Mouse (Mus musculus): ENCODE results near the gene Fbxo33.

Fbxo33 gene

DNA sequence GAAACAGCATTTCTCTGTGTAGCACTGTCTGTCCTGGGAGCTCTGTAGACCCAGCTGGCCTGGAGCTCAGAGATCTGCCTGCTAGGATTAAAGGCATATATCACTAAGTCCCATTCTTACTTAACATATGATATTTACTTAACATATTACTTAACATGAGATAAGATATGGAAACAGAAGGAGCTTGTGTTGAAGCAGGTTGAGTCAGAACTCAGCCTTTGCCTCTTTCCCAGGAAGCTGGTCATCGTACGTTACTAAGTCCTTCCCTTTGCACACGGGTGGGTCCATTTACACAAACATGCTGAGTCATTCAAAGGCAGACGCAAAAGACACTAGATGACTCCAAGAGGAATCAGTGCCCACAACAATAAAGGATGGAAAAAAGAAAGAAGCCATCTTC lies 20.8 kb downstream of the Fbxo33 start:
- DNase-seq (ENCODE audit: low spot score) = no peak

DNA sequence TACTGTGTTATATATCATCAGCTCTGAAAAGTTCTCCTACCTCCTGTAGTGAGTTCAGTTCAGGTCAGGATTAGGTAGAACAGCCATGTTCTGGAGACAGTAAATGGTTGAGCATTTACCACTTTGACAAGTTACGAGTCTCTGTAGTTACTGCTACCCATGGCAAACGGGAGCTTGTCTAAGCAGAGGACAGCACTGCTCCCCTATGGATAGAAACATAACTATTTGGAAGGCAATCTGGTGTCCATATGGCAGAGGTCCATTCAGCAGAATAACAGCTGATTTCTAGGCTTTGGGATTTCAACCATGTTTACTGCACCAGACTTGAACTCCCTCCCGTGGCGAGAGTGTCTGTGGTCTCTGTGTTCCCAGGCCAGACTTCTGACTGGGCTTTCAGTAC lies 23.6 kb downstream of the Fbxo33 start:
- no peak for DNase-seq (ENCODE audit: low spot score)

GRCm38 (mm10) chr12:59195065-59195464 lies 24.5 kb downstream of the Fbxo33 start:
- DNase-seq (ENCODE audit: low spot score) = peak; percentile 72

DNA sequence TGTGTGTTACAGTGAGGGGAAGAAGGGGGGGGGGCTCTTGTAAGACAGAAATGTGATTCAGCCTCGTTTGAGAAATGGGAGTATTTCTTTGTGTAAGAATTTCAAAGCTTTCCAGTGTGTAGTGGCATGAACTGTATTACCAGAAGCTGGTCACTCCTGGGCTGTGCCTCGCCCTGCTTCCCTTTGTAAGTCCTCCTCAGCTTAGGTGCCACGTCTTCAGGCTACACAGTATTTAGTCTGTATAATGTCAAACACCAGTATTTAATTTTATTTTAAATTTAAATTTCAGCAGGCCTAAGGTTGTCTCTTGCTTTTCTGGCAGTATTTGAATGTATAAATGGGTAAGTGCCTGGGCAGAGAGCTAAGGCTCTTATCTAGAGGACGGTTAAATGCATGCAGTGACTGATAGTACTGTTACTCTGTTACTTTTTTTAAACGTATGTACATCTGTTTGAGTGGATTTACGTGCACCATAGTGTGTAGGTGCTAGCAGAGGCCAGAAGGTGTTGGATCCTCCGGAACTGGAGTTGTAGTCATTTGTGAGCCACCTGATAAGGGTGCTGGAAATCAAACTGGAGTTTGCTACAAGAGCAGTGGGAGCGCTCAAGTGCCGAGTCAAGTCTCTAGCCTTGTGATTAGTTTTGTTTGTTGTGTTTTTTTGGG lies 25.1 kb downstream of the Fbxo33 start:
- DNase-seq (ENCODE audit: low spot score) = peak; percentile 65

- no peak for DNase-seq (ENCODE audit: low spot score)
Measured at GRCm38 (mm10) chr12:59193637-59194036, 25.9 kb downstream of the Fbxo33 start.

- no peak for DNase-seq (ENCODE audit: low spot score)
Measured at GRCm38 (mm10) chr12:59188086-59188682, 31.3 kb downstream of the Fbxo33 start.

DNA sequence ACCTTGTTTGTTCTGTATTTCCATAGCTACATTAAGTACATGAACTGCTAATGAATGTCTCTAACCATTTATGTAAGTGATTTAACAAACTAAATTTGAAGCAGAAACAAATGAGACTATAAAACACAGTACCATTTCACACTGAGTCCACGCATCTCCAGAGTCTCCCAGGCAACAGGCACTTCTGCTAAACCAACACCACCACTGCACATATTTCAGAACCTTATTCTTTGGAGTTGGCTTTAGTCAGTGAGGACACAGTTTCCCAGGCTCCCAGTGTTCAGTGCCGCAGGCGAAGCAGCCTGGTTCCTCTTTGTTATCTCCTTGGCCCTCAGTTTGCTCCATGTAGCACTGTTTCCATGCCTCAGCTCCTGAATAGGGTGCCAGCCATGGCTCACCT lies 41.7 kb downstream of the Fbxo33 start:
- DNase-seq (ENCODE audit: low spot score) = no peak

GRCm38 (mm10) chr12:59169935-59170334 lies 49.6 kb downstream of the Fbxo33 start:
- DNase-seq (ENCODE audit: low spot score) = no peak

DNA sequence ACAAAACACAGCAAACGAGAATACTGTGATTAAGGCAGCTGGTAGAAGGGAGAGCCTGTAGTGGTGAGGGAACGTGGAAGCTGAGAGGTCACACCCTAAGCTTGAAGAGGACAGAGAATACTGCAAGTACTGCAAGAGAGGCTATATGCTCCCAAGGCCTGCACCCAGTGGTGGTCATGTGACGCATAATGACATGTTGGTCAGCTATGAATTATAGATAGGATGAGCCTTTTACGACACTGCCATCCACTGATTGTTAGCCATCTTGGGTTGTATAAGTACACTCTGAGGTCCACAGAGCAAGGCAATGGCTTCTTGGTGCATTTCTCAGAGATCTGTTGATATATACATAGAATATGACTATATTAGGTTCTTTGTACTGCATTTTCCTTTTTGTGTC lies 53.0 kb downstream of the Fbxo33 start:
- DNase-seq (ENCODE audit: low spot score) = no peak

DNA sequence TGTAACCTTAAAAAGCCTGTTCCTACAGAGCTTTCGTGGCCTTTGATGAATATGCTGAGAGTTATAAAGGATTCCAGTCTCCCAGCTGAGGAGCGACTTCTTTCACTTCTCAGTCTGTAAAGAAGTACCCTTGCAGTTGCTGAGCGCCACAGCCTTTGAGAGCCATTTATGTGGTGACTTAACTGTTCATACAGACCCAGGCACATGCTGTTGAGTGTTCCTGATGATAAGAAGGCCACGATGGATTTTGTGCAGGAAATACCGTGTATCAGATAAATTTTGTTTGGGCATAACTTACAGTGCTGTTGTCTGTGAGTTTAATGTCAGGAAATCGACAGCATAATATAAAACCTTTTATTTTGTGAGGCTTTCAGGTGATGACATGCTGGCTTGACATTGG lies 55.0 kb downstream of the Fbxo33 start:
- no peak for DNase-seq (ENCODE audit: low spot score)

DNA sequence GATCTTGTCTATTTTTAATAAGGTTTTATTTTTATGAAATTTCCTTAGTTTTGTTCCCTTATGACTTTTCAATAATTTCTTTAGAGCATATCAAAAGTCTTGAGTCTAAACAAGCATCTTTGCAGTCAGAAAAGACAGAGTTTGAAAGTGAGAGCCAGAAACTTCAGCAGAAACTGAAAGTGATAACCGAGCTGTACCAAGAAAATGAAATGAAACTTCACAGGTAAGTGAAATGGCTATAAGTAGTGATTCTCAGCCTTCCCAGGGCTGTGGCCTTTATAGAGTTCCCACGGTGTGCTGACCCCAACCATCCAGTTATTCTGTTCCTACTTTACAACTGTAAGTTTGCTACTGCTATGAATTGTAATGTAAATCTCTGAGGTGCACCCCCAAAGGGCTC lies 56.7 kb downstream of the Fbxo33 start:
- DNase-seq (ENCODE audit: low spot score) = no peak

DNA sequence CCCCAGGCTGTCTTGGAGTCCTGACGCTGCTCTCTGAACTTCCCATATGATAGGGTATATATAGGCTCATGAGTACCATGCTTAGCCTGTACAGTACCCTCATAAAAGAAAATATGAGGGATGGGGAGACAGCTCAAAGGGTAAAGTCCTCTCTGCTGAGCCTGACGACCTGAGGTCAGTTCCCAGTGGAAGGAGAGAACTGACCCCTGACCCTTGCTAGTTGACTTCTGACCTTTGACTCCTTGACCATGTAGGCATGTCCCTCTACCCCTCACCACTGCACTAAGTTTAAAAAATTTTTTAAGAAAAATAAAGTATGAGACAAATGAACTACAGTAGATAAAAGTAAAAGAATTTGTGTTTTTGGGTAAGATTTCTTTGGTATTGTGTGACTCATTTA lies 58.4 kb downstream of the Fbxo33 start:
- DNase-seq (ENCODE audit: low spot score) = no peak
